ENCODE assay signal across 27 mouse cellular contexts in genomic region chr6:143401436-143401835, GRCm38 (mm10).
DNase-seq lines count a peak whose midpoint lies in the region; ATAC-seq and TF ChIP-seq lines count a peak whose summit lies in the region.
"Had no signal": no experiment of that assay in that cellular context is flagged by ENCODE, and none has a peak within 500 bp of the region (broad histone marks: within the 10 kb centered on the region; RNA-seq: fewer than 3 reads in every experiment).

No protein-coding gene starts in this region.

- no peaks in the 10 kb centered on the region for H3K9me3 ChIP-seq in forebrain, embryonic 14.5 days (replicated peaks; ENCODE audit: control insufficient read depth, low read length)
- no peaks in the 10 kb centered on the region for H3K9me3 ChIP-seq in forebrain, embryonic 12.5 days
- no peaks in the 10 kb centered on the region for H3K9me3 ChIP-seq in forebrain, postnatal 0 days (ENCODE audit: low read length)
- H3K9me3 ChIP-seq: embryonic facial prominence, embryonic 13.5 days; heart, embryonic 12.5 days; limb, embryonic 12.5 days; liver, embryonic 15.5 days; megakaryocyte, embryonic 14.5 days; midbrain, embryonic 12.5 days; neural tube, embryonic 15.5 days had no signal

- 5% methylated on average over 8 of the region's 8 CpGs for WGBS in forebrain, embryonic 14.5 days
- 14% methylated on average over 8 of the region's 8 CpGs for WGBS in forebrain, embryonic 12.5 days
- WGBS in forebrain, postnatal 0 days: 13% methylated on average over 8 of the region's 8 CpGs

- no peak for TF ChIP-seq CTCF in forebrain, postnatal 0 days (IDR thresholded peaks at IDR 0.05; ENCODE audit: low read depth)

- DNase-seq in forebrain, embryonic 14.5 days (ENCODE audit: low spot score): peak; percentile 41
- DNase-seq in Muller cell, postnatal 12 days (ENCODE audit: inconsistent ontology term): peak; percentile 5
- no peak for DNase-seq in forebrain, postnatal 0 days
- peak; percentile 41 for DNase-seq in lung, postnatal 25 days (ENCODE audit: low spot score)
- DNase-seq in gastrocnemius, adult 18-20 months (ENCODE audit: low spot score): no peak
- no peak for DNase-seq in neural tube, embryonic 10.5 days (ENCODE audit: extremely low spot score, low spot score)
- DNase-seq: adrenal gland, postnatal 10 days; cerebellum, adult 18-20 months; cerebellum, postnatal 10 days; gastrocnemius, postnatal 25 days; heart, adult 18-20 months; kidney, adult 11 months; kidney, postnatal 14 days; thymus, postnatal 14 days had no signal

- ATAC-seq in forebrain, embryonic 14.5 days: no peak
- no peak for ATAC-seq in forebrain, embryonic 12.5 days (ENCODE audit: low FRiP score)
- ATAC-seq in forebrain, postnatal 0 days: peak; percentile 42; the same call in 1 of the 2 replicates
- ATAC-seq in cerebellum, adult (ENCODE audit: insufficient number of reproducible peaks, low FRiP score, low TSS enrichment): no peak
- ATAC-seq: Patski had no signal

- H3K4me2 ChIP-seq in forebrain, embryonic 14.5 days (ENCODE audit: low read length): no peak overlapping the region
- H3K4me2 ChIP-seq in forebrain, embryonic 12.5 days: no peak overlapping the region
- H3K4me2 ChIP-seq in forebrain, postnatal 0 days (ENCODE audit: low read depth): no peak overlapping the region
- H3K4me2 ChIP-seq: embryonic facial prominence, embryonic 13.5 days; heart, embryonic 12.5 days; hindbrain, embryonic 14.5 days; limb, embryonic 12.5 days; liver, embryonic 15.5 days; midbrain, embryonic 12.5 days; neural tube, embryonic 15.5 days had no signal

- no peak overlapping the region for H3K27ac ChIP-seq in forebrain, embryonic 14.5 days (ENCODE audit: low read depth, low read length)
- no peak overlapping the region for H3K27ac ChIP-seq in forebrain, embryonic 12.5 days
- H3K27ac ChIP-seq in forebrain, postnatal 0 days (ENCODE audit: low read depth, low read length): no peak overlapping the region
- H3K27ac ChIP-seq: embryonic facial prominence, embryonic 13.5 days; hindbrain, embryonic 14.5 days; left cerebral cortex, adult 2 months; limb, embryonic 12.5 days; liver, embryonic 15.5 days; midbrain, embryonic 12.5 days; neural tube, embryonic 15.5 days had no signal

- H3K36me3 ChIP-seq in forebrain, embryonic 14.5 days (ENCODE audit: control insufficient read depth, insufficient read depth, low read length): no peaks in the 10 kb centered on the region
- H3K36me3 ChIP-seq in forebrain, embryonic 12.5 days (replicated peaks): no peaks in the 10 kb centered on the region
- no peaks in the 10 kb centered on the region for H3K36me3 ChIP-seq in forebrain, postnatal 0 days (ENCODE audit: insufficient read depth)
- H3K36me3 ChIP-seq: embryonic facial prominence, embryonic 13.5 days; G1E; heart, embryonic 12.5 days; limb, embryonic 12.5 days; liver, embryonic 15.5 days; midbrain, embryonic 12.5 days; neural tube, embryonic 15.5 days had no signal

- no peak overlapping the region for H3K4me3 ChIP-seq in forebrain, embryonic 14.5 days (ENCODE audit: low read depth, low read length)
- H3K4me3 ChIP-seq in forebrain, embryonic 12.5 days (replicated peaks): no peak overlapping the region
- no peak overlapping the region for H3K4me3 ChIP-seq in forebrain, postnatal 0 days (ENCODE audit: low read depth, low read length)
- H3K4me3 ChIP-seq: embryonic facial prominence, embryonic 13.5 days; heart, embryonic 12.5 days; left cerebral cortex, adult 2 months; limb, embryonic 12.5 days; liver, embryonic 15.5 days; megakaryocyte, embryonic 14.5 days; midbrain, embryonic 12.5 days; neural tube, embryonic 15.5 days had no signal

- H3K27me3 ChIP-seq in forebrain, embryonic 14.5 days (replicated peaks; ENCODE audit: control insufficient read depth, insufficient read depth, low read length): no peaks in the 10 kb centered on the region
- peaks cover 23% of the 10 kb centered on the region; the same call in 1 of the 2 replicates for H3K27me3 ChIP-seq in forebrain, embryonic 12.5 days
- H3K27me3 ChIP-seq in forebrain, postnatal 0 days (ENCODE audit: insufficient read depth, low read length): peaks cover 3% of the 10 kb centered on the region; the same call in 1 of the 2 replicates
- H3K27me3 ChIP-seq: liver, embryonic 15.5 days; megakaryocyte, embryonic 14.5 days; midbrain, embryonic 12.5 days; neural tube, embryonic 15.5 days had no signal

- 0 out of 2 replicates have a peak, but pooled peaks cover 3% of the 10 kb centered on the region for H3K4me1 ChIP-seq in forebrain, embryonic 14.5 days (ENCODE audit: control insufficient read depth, insufficient read depth, low read length)
- H3K4me1 ChIP-seq in forebrain, embryonic 12.5 days: peaks cover 11% of the 10 kb centered on the region
- H3K4me1 ChIP-seq in forebrain, postnatal 0 days (ENCODE audit: insufficient read depth): no peaks in the 10 kb centered on the region
- H3K4me1 ChIP-seq: embryonic facial prominence, embryonic 13.5 days; heart, embryonic 12.5 days; limb, embryonic 12.5 days; liver, embryonic 15.5 days; neural tube, embryonic 15.5 days had no signal

- H3K9ac ChIP-seq in forebrain, embryonic 14.5 days (ENCODE audit: low read length): no peak overlapping the region
- H3K9ac ChIP-seq in forebrain, embryonic 12.5 days: no peak overlapping the region
- H3K9ac ChIP-seq in forebrain, postnatal 0 days: no peak overlapping the region
- H3K9ac ChIP-seq: embryonic facial prominence, embryonic 13.5 days; heart, embryonic 12.5 days; hindbrain, embryonic 14.5 days; limb, embryonic 12.5 days; liver, embryonic 15.5 days; midbrain, embryonic 12.5 days; neural tube, embryonic 15.5 days had no signal

Comparison
In these comparisons a context has a peak if more than half of its experiments do, and no peak if none do; other contexts are left out.
1. DNase-seq: peak in forebrain, embryonic 14.5 days (single experiment), Muller cell, postnatal 12 days (single experiment) and lung, postnatal 25 days (single experiment); none in forebrain, postnatal 0 days (single experiment), gastrocnemius, adult 18-20 months (single experiment) and neural tube, embryonic 10.5 days (single experiment).